20 mouse cellular contexts compared by ENCODE assay signal in the genomic region with DNA sequence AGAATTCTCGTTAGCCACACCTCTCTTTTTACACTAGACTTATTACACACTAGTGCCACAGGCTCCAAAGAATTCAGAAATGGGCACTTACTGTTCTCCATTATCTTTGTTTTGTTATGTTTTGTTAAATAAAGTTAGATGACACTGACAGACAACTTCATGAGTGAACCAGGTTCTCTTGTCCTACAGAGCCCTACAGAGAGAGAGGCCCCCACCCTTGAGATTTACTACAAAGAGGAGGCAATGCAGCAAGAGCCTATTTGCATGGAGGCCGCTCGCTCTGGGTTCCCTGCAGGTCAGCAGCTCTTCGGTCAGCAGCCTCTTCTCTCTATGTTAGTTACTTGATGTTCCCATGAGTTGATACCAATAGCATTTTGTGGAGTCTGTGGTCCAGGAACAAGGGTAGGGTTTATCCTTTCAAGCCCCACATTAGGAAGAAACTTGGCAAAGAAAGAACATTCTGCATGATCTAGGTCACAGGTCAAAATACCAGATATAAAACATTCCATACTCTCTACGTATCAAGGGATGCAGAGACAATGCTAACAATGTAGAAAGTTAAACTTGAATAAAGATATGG. TPM values are rescaled to one million over a fixed set of nuclear protein-coding genes. Genes with fewer than 3 reads are reported as not detected.
A peak's percentile ranks its signal among the peaks of the same experiment; 100 is the strongest.
DNase-seq lines count a peak whose midpoint lies in the region; ATAC-seq lines count a peak whose summit lies in the region.
"Had no signal": no experiment of that assay in that cellular context is flagged by ENCODE, and none has a peak within 500 bp of the region (broad histone marks: within the 10 kb centered on the region; RNA-seq: fewer than 3 reads in every experiment).

No protein-coding gene starts in this region.

- DNase-seq in heart, adult 18-20 months = peak; percentile 48 to 53
- peak; percentile 56 for DNase-seq in midbrain, embryonic 11.5 days (ENCODE audit: low spot score, missing footprints)
- no peak for DNase-seq in midbrain, embryonic 14.5 days
- DNase-seq in heart, adult 9 months (ENCODE audit: low spot score in 2 of 2) = peak; percentile 20 to 44
- DNase-seq in heart, postnatal 10 days = peak; percentile 55 to 61
- no peak for DNase-seq in cerebellum, adult 18-20 months
- DNase-seq in adrenal gland, postnatal 36 days = no peak
- DNase-seq: cerebellum, postnatal 10 days; gastrocnemius, adult 2 months; layer of hippocampus, postnatal 36 days; lung, postnatal 10 days; right cerebral cortex, postnatal 4 days; thymus, postnatal 25 days had no signal

- H3K27me3 ChIP-seq in heart, embryonic 11.5 days (ENCODE audit: control insufficient read depth, insufficient read depth, low read length) = no peaks in the 10 kb centered on the region
- H3K27me3 ChIP-seq in midbrain, embryonic 11.5 days (ENCODE audit: control insufficient read depth, insufficient read depth, low read length) = no peaks in the 10 kb centered on the region
- H3K27me3 ChIP-seq in midbrain, embryonic 14.5 days (ENCODE audit: control insufficient read depth, insufficient read depth, low read length) = no peaks in the 10 kb centered on the region
- H3K27me3 ChIP-seq: embryonic facial prominence, embryonic 15.5 days; hindbrain, embryonic 13.5 days; kidney, embryonic 15.5 days had no signal

- H3K9ac ChIP-seq in heart, embryonic 11.5 days (ENCODE audit: low read depth, low read length) = no peak overlapping the region
- H3K9ac ChIP-seq in midbrain, embryonic 11.5 days (ENCODE audit: low read length) = no peak overlapping the region
- no peak overlapping the region for H3K9ac ChIP-seq in midbrain, embryonic 14.5 days (replicated peaks; ENCODE audit: low read length)
- H3K9ac ChIP-seq: embryonic facial prominence, embryonic 15.5 days; hindbrain, embryonic 13.5 days; kidney, embryonic 15.5 days had no signal

- no peak overlapping the region for H3K27ac ChIP-seq in heart, embryonic 11.5 days (ENCODE audit: low read depth, low read length)
- H3K27ac ChIP-seq in midbrain, embryonic 11.5 days (ENCODE audit: low read depth, low read length) = no peak overlapping the region
- no peak overlapping the region for H3K27ac ChIP-seq in midbrain, embryonic 14.5 days (replicated peaks; ENCODE audit: low read depth, low read length)
- H3K27ac ChIP-seq: forebrain, embryonic 10.5 days; gastrocnemius, adult 2 months; hindbrain, embryonic 13.5 days; kidney, embryonic 15.5 days; stomach, postnatal 0 days had no signal

- H3K4me3 ChIP-seq in heart, embryonic 11.5 days (ENCODE audit: low read depth, low read length) = no peak overlapping the region
- H3K4me3 ChIP-seq in midbrain, embryonic 11.5 days (ENCODE audit: low read depth, low read length) = no peak overlapping the region
- no peak overlapping the region for H3K4me3 ChIP-seq in midbrain, embryonic 14.5 days (replicated peaks; ENCODE audit: low read depth, low read length)
- H3K4me3 ChIP-seq: embryonic facial prominence, embryonic 15.5 days; forebrain, embryonic 10.5 days; hindbrain, embryonic 13.5 days; kidney, embryonic 15.5 days had no signal

- 71% methylated on average over 5 of the region's 5 CpGs for WGBS in heart, embryonic 11.5 days (ENCODE audit: insufficient replicate concordance)
- WGBS in midbrain, embryonic 11.5 days = 76% methylated on average over 5 of the region's 5 CpGs
- 80% methylated on average over 5 of the region's 5 CpGs for WGBS in midbrain, embryonic 14.5 days

- no peaks in the 10 kb centered on the region for H3K9me3 ChIP-seq in heart, embryonic 11.5 days (replicated peaks; ENCODE audit: control insufficient read depth, low read length)
- no peaks in the 10 kb centered on the region for H3K9me3 ChIP-seq in midbrain, embryonic 11.5 days (ENCODE audit: control insufficient read depth, low read length)
- no peaks in the 10 kb centered on the region for H3K9me3 ChIP-seq in midbrain, embryonic 14.5 days (ENCODE audit: control insufficient read depth, low read length)
- H3K9me3 ChIP-seq: embryonic facial prominence, embryonic 15.5 days; forebrain, embryonic 10.5 days; hindbrain, embryonic 13.5 days; kidney, embryonic 15.5 days had no signal

- H3K4me2 ChIP-seq in heart, embryonic 11.5 days = no peak overlapping the region
- no peak overlapping the region for H3K4me2 ChIP-seq in midbrain, embryonic 11.5 days
- H3K4me2 ChIP-seq in midbrain, embryonic 14.5 days (ENCODE audit: low read length) = no peak overlapping the region
- H3K4me2 ChIP-seq: embryonic facial prominence, embryonic 15.5 days; hindbrain, embryonic 13.5 days; kidney, embryonic 15.5 days had no signal

- H3K36me3 ChIP-seq in heart, embryonic 11.5 days (ENCODE audit: control insufficient read depth, insufficient read depth, low read length) = no peaks in the 10 kb centered on the region
- H3K36me3 ChIP-seq in midbrain, embryonic 11.5 days (ENCODE audit: control insufficient read depth, insufficient read depth, low read length) = no peaks in the 10 kb centered on the region
- H3K36me3 ChIP-seq in midbrain, embryonic 14.5 days (ENCODE audit: control insufficient read depth, insufficient read depth, low read length) = no peaks in the 10 kb centered on the region
- H3K36me3 ChIP-seq: embryonic facial prominence, embryonic 15.5 days; forebrain, embryonic 10.5 days; hindbrain, embryonic 13.5 days; kidney, embryonic 15.5 days had no signal

- peaks cover 5% of the 10 kb centered on the region for H3K4me1 ChIP-seq in heart, embryonic 11.5 days (ENCODE audit: control insufficient read depth, insufficient read depth, low read length)
- H3K4me1 ChIP-seq in midbrain, embryonic 11.5 days (ENCODE audit: control insufficient read depth, insufficient read depth, low read length) = no peaks in the 10 kb centered on the region
- H3K4me1 ChIP-seq in midbrain, embryonic 14.5 days (ENCODE audit: control insufficient read depth, insufficient read depth, low read length) = no peaks in the 10 kb centered on the region
- H3K4me1 ChIP-seq: kidney, embryonic 15.5 days had no signal

- intact Hi-C loops in heart, postnatal 10 days (cut with DNase I) = no loop called here

- no peak for ATAC-seq in heart, embryonic 11.5 days (replicated peaks; ENCODE audit: insufficient number of reproducible peaks, low FRiP score, low TSS enrichment)
- ATAC-seq in midbrain, embryonic 11.5 days (ENCODE audit: low FRiP score) = no peak
- no peak for ATAC-seq in midbrain, embryonic 14.5 days (ENCODE audit: low FRiP score, low TSS enrichment)

RNA-seq across cellular contexts. Expression of gene Rwdd2a, which starts 58.7 kb away (rescaled TPM):
- total RNA-seq in heart, adult 18-20 months (2021) = under 1 TPM; 0.21 to 0.77 TPM
- 4.8 TPM in 2 replicates for polyA plus RNA-seq in heart, embryonic 11.5 days (2014; fragmentation: Nextera tagmentation; extraction: Ambion mirVana)
- 5.1 and 5.2 TPM in 2 replicates for polyA plus RNA-seq in midbrain, embryonic 11.5 days (2014; fragmentation: Nextera tagmentation; extraction: Ambion mirVana)
- polyA plus RNA-seq in midbrain, embryonic 14.5 days (2014; fragmentation: Nextera tagmentation; extraction: Ambion mirVana) = 12.6 and 21.9 TPM in 2 replicates
- total RNA-seq in heart, postnatal 10 days (2021) = under 1 TPM; 0.32 to 0.69 TPM
- total RNA-seq in adrenal gland, postnatal 36 days (2021) = 10 to 100 TPM in 1 of 2 experiments, 1 to 10 TPM in 1; 3.3 to 16.4 TPM
- total RNA-seq: megakaryocyte-erythroid progenitor cell, adult 5-6 weeks had no signal

RNA-seq across cellular contexts. Expression of gene Pgm3, which starts 58.8 kb away (rescaled TPM):
- total RNA-seq in heart, adult 18-20 months (2021) = 1 to 10 TPM; 7.4 to 7.8 TPM
- 26.6 and 27.4 TPM in 2 replicates for polyA plus RNA-seq in heart, embryonic 11.5 days (2014; fragmentation: Nextera tagmentation; extraction: Ambion mirVana)
- 34.8 and 38.1 TPM in 2 replicates for polyA plus RNA-seq in midbrain, embryonic 11.5 days (2014; fragmentation: Nextera tagmentation; extraction: Ambion mirVana)
- 31.6 and 32.6 TPM in 2 replicates for polyA plus RNA-seq in midbrain, embryonic 14.5 days (2014; fragmentation: Nextera tagmentation; extraction: Ambion mirVana)
- 10 to 100 TPM; 10.6 to 12.3 TPM for total RNA-seq in heart, postnatal 10 days (2021)
- total RNA-seq in adrenal gland, postnatal 36 days (2021) = 10 to 100 TPM; 27.8 to 46.9 TPM

Comparison
In these comparisons a context has a peak if more than half of its experiments do, and no peak if none do; other contexts are left out.
1. DNase-seq: peak in heart, adult 18-20 months (2 of 2), midbrain, embryonic 11.5 days (single experiment), heart, adult 9 months (2 of 2) and heart, postnatal 10 days (2 of 2); none in midbrain, embryonic 14.5 days (single experiment), cerebellum, adult 18-20 months (0 of 2) and adrenal gland, postnatal 36 days (0 of 2).